Mouse (Mus musculus): ENCODE results near the gene Olfr283. TPM values are rescaled to one million over a fixed set of nuclear protein-coding genes. Genes with fewer than 3 reads are reported as not detected.
"Not testable (repeated sequence)": the region's sequence is repeated elsewhere in the genome, so short reads cannot be mapped to it uniquely, and the experiment has no call there.

Gene Olfr283
- polyA plus RNA-seq (2016; fragmentation: Nextera tagmentation; extraction: Ambion mirVana): not detected in 2 replicates

DNA sequence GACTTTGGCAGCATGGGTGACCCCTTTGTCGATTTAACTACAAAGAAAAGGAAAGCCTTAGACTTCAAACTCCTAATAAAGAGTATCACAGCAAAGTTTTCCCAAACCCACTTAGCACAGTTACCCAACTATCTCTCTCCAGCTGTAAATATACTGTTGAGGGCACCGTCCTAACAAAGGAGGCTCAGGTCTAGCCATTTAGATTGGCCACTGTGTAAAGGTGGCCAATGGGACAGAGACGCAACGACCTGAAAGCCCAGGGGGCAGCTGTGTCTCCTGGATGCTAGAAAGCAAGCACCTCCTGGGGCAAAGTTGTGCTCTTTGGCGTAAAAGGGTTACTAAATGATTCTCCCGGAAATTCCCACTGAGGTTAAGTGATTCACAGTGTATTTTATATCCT lies at the start of gene Olfr283:
Gene Olfr283, minus strand, starts transcription at position 101 of the 400 bp plus-strand sequence.
- H3K36me3 ChIP-seq (replicated peaks): no peaks in the 10 kb centered on the region
- WGBS: 83% methylated on average over 6 of the region's 6 CpGs
- no peaks in the 10 kb centered on the region for H3K9me3 ChIP-seq
- no peak within 1 kb of the TSS for H3K4me3 ChIP-seq
- no peaks in the 10 kb centered on the region for H3K27me3 ChIP-seq (replicated peaks; ENCODE audit: low read depth, poor library complexity, severe bottlenecking)
- no peaks in the 10 kb centered on the region for H3K4me1 ChIP-seq
- DNase-seq (ENCODE audit: low spot score): no peak
- no peak within 1 kb of the TSS for H3K27ac ChIP-seq (replicated peaks)

DNA sequence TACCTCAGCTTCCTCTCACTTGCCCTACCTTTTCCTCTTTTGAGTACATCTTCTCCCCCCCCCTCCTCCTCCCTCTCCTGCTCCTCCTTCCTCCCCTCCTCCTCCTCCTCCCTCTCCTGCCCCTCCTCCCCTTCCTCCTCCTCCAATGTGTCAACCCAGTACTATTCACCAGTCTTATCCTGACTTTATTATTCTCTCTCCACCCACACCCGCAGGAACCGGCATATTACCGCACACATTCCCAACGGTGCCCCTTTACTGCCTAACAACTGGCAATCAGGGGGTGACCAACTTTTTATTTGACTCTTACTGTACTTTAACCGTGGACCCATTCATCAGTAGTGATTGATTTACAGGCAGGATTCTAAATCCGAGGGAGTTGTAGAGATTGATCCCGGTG lies 44.4 kb upstream of the Olfr283 start:
- DNase-seq (ENCODE audit: low spot score): no peak
- H3K36me3 ChIP-seq (replicated peaks): no peaks in the 10 kb centered on the region
- no peaks in the 10 kb centered on the region for H3K9me3 ChIP-seq
- 91% methylated on average over 7 of the region's 7 CpGs for WGBS
- no peaks in the 10 kb centered on the region for H3K27me3 ChIP-seq (replicated peaks; ENCODE audit: low read depth, poor library complexity, severe bottlenecking)
- H3K4me1 ChIP-seq: peaks cover 30% of the 10 kb centered on the region
- peak overlapping the region; percentile 65; the same call in 1 of the 2 replicates for H3K27ac ChIP-seq (replicated peaks)
- no peak overlapping the region for H3K4me3 ChIP-seq

DNA sequence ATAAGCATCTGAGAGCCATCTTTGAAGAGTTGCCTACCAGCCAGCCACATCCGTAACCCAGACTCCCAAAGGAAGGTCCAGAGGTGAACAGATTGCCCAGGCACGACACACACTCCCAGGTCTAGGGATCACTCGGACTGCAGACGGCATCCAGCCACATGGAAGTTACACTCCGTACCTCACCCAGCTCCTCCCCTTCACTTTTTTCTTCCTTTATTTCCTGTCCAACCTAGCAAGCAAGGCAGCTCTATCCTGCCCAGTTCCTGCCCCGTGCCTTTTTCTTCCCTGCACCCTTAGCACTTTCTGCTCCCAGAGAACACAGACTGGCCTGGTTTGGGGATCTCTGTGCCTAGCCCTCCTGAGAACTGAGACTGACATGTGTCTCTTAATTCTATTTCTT lies 44.0 kb upstream of the Olfr283 start:
- no peaks in the 10 kb centered on the region for H3K9me3 ChIP-seq
- H3K27me3 ChIP-seq (replicated peaks; ENCODE audit: low read depth, poor library complexity, severe bottlenecking): no peaks in the 10 kb centered on the region
- no peak overlapping the region for H3K4me3 ChIP-seq
- WGBS: 52% methylated on average over 6 of the region's 6 CpGs
- no peak for DNase-seq (ENCODE audit: low spot score)
- peak overlapping the region; percentile 65 for H3K27ac ChIP-seq (replicated peaks)
- H3K4me1 ChIP-seq: peaks cover 30% of the 10 kb centered on the region
- H3K36me3 ChIP-seq (replicated peaks): no peaks in the 10 kb centered on the region

DNA sequence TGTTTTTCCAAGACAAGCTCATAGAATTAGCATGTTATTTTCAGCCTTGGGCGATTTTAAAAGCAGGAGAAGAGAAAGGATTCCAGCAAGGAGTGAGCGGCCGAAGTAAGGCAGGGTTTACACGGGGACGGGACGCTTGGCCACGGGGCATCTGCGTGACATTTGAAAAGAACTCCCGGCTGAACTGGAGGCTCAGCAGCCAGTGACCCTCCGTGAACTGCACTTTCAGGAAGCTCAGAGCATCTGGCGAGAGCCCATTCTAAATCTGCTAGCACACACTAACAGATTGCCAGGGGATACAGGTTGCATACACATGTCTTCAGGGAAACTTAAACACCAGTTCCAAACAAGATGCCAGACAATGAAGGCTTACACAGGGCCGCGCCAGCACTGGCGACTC lies 43.6 kb upstream of the Olfr283 start:
- Histone ChIP-seq H3K36me3 (replicated peaks) (no peaks in the 10 kb centered on the region), H3K27me3 (replicated peaks; ENCODE audit: low read depth, poor library complexity, severe bottlenecking) (no peaks in the 10 kb centered on the region), H3K4me1 (peaks cover 30% of the 10 kb centered on the region), H3K9me3 (no peaks in the 10 kb centered on the region), H3K4me3 (no peak overlapping the region), H3K27ac (replicated peaks) (peak overlapping the region; percentile 65)
- 61% methylated on average over 14 of the region's 14 CpGs for WGBS
- peak; percentile 31 for DNase-seq (ENCODE audit: low spot score)

DNA sequence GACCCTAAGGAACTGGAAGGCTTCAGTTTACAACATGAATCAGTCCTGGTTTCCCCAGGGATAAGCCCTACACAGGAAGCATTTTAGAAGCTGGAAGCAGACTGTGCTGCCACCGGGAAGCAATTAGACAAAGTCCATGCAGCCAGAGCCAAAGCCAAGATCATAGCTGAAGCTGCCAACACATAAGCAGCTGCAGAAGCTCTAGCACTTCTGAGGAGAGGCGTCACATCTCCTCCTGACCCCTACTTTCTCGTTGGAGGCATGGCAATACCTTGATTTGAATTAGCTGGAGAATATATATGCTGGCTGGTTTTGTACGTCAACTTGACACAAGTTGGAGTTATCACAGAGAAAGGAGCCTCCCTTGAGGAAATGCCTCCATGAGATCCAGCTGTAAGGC lies 40.2 kb upstream of the Olfr283 start:
- no peaks in the 10 kb centered on the region for H3K36me3 ChIP-seq (replicated peaks)
- H3K27me3 ChIP-seq (replicated peaks; ENCODE audit: low read depth, poor library complexity, severe bottlenecking): no peaks in the 10 kb centered on the region
- no peak overlapping the region for H3K4me3 ChIP-seq
- H3K9me3 ChIP-seq: no peaks in the 10 kb centered on the region
- H3K4me1 ChIP-seq: peaks cover 30% of the 10 kb centered on the region
- WGBS: 52% methylated on average over 4 of the region's 4 CpGs
- peak; percentile 28 for DNase-seq (ENCODE audit: low spot score)
- no peak overlapping the region for H3K27ac ChIP-seq (replicated peaks)

DNA sequence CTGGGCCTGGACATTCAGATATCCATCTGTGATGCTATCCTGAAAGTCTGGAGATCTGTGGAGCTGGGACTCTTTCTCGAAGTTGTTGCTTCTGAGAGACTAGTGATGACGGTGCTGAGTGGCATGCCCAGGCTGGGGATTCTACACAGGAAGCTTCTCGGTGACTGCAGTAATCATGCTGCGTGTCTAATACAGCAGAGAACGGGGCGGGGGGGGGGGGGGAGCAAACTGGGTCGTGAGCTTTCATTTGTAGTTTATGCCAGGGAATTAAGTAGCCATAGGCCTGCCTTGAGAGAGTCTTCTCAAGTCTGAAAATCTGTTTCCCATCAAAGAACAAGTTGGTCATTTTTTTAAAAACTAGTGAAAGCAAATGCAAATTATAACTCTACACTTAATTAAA lies 37.4 kb upstream of the Olfr283 start:
- peaks cover 13% of the 10 kb centered on the region for H3K4me1 ChIP-seq
- no peaks in the 10 kb centered on the region for H3K9me3 ChIP-seq
- 70% methylated on average over 7 of the region's 7 CpGs for WGBS
- no peak overlapping the region for H3K27ac ChIP-seq (replicated peaks)
- H3K4me3 ChIP-seq: no peak overlapping the region
- H3K27me3 ChIP-seq (replicated peaks; ENCODE audit: low read depth, poor library complexity, severe bottlenecking): no peaks in the 10 kb centered on the region
- no peak for DNase-seq (ENCODE audit: low spot score)
- H3K36me3 ChIP-seq (replicated peaks): no peaks in the 10 kb centered on the region

DNA sequence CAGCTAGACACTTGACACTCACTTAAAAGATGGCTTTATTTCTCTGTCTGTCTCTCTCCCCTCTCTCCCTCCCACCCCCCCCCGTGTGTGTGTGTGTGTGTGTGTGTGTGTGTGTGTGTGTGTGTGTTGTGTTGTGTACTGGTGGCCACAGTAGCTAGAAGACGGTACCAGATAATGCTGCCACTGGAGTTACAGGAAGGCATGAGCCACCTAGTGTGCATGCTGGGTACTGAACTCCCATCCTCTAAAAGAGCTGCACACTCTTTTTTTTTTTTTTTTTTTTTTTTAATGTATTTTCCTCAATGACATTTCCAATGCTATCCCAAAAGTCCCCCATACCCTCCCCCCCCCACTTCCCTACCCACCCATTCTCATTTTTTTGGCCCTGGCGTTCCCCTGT lies 36.5 kb upstream of the Olfr283 start:
- not testable (repeated sequence) for H3K36me3 ChIP-seq (replicated peaks); H3K27ac ChIP-seq (replicated peaks); H3K9me3 ChIP-seq; H3K27me3 ChIP-seq (replicated peaks; ENCODE audit: low read depth, poor library complexity, severe bottlenecking); H3K4me3 ChIP-seq
- WGBS: 57% methylated on average over 2 of the region's 3 CpGs
- H3K4me1 ChIP-seq: peaks cover 13% of the 10 kb centered on the region
- DNase-seq (ENCODE audit: low spot score): peak; percentile 21

DNA sequence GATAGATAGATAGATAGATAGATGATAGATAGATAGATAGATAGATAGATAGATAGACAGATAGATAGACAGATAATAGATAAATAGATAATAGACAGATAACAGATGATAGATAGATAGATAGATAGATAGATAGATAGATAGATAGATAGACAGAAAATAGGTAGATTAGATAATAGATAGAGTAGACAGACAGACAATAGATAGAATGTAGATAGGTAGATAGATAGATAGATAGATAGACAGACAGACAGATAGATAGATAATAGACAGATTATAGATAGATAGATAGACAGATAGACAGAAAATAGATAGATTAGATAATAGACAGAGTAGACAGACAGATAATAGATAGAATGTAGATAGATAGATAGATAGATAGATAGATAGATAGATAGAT lies 36.1 kb upstream of the Olfr283 start:
- DNase-seq (ENCODE audit: low spot score); H3K9me3 ChIP-seq; H3K27ac ChIP-seq (replicated peaks); H3K27me3 ChIP-seq (replicated peaks; ENCODE audit: low read depth, poor library complexity, severe bottlenecking); H3K36me3 ChIP-seq (replicated peaks); H3K4me3 ChIP-seq: not testable (repeated sequence)
- peaks cover 13% of the 10 kb centered on the region for H3K4me1 ChIP-seq

DNA sequence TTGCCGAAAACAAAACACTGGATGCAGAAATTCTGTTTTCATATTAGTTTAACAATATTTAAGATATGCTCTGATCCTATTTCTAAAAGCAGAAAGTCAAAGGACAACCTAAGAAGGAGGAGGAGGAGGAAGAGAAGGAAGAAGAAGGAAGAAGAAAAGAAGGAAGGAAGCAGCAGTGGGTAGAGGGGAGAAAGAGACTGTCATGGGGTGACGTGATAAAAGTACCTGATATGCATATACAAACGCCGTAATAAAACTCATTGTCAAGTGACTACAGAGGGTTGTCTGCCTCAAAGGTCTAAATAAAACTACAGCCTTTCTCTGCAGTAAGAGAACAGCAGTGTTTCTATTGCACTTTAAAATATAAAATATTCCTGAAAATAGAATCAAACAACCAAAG lies 35.2 kb upstream of the Olfr283 start:
- Histone ChIP-seq H3K27me3 (replicated peaks; ENCODE audit: low read depth, poor library complexity, severe bottlenecking) (no peaks in the 10 kb centered on the region), H3K27ac (replicated peaks) (no peak overlapping the region), H3K4me1 (peaks cover 8% of the 10 kb centered on the region), H3K4me3 (no peak overlapping the region), H3K36me3 (replicated peaks) (no peaks in the 10 kb centered on the region), H3K9me3 (no peaks in the 10 kb centered on the region)
- WGBS: 82% methylated on average over 4 of the region's 4 CpGs
- no peak for DNase-seq (ENCODE audit: low spot score)

DNA sequence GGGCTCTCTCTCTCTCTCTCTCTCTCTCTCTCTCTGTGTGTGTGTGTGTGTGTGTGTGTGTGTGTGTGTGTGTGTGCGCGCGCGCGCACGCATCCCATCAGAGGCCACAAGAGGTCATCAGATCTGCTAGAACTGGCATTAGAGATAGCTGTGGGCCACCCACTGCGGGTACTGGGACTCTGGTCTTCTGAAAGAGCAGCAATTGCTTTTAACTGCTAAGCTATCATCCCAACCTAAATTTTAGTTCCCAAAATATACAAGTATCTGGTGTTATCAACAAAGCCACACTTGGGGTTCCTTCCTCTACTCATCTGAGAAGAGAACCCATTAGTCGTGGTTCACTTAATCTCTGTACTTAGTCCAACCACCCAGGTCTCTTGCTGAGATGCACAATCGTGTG lies 29.5 kb upstream of the Olfr283 start:
- DNase-seq (ENCODE audit: low spot score): no peak
- 94% methylated on average over 9 of the region's 9 CpGs for WGBS
- Histone ChIP-seq H3K9me3 (no peaks in the 10 kb centered on the region), H3K36me3 (replicated peaks) (no peaks in the 10 kb centered on the region), H3K4me3 (no peak overlapping the region), H3K27ac (replicated peaks) (no peak overlapping the region), H3K4me1 (no peaks in the 10 kb centered on the region), H3K27me3 (replicated peaks; ENCODE audit: low read depth, poor library complexity, severe bottlenecking) (no peaks in the 10 kb centered on the region)

DNA sequence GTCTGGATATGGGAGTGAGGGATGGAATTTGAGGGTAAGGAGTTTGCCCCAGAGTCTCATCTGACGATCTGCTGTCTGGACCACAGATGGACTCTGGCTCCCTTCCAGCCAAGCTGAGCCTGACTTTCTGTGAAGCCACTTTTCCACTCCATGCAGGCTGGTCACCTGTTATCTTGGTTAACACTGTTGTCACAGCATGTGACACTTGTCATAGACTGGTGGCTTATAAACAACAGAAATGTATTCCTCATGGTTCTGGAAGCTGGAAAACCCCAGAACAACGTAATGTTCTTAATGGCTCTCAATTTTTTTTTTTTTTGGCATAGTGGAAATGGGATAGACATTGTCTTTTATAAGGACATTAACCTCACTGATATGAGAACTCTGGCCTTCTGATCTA lies 28.9 kb upstream of the Olfr283 start:
- WGBS: 91% methylated on average over 2 of the region's 2 CpGs

DNA sequence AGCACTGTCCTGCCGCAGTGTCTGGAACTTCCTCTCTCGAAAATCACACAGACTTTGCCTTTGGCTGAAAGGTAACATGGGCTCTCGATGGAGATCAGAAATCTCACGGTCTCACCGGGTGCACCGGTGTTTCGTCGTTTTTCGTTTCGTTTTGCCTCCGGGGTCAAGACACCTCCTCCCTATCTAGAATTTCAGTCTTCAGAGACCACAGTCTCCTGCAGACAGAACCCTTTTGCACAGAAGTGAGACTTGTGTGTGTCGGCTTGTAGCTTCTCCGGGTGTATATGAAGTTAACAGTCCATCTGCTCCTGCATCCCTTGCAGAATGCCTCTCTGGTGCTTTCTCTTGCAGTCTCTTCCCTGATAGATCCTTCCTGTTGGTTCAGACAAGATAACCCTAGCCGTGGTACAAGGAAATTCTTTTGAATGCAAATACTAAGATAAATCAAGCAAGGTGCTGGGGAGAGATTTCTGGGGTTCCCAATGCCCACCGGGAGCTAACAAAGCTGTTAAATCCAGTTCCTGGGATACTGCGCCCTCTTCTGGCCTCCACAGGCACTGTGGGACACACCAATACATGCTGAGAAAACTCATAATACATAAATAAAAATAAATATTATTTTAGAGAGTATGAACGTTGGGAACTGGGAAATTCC lies 27.8 kb upstream of the Olfr283 start:
- Histone ChIP-seq H3K27ac (replicated peaks) (no peak overlapping the region), H3K4me3 (no peak overlapping the region), H3K27me3 (replicated peaks; ENCODE audit: low read depth, poor library complexity, severe bottlenecking) (no peaks in the 10 kb centered on the region), H3K4me1 (no peaks in the 10 kb centered on the region), H3K36me3 (replicated peaks) (no peaks in the 10 kb centered on the region), H3K9me3 (no peaks in the 10 kb centered on the region)
- no peak for DNase-seq (ENCODE audit: low spot score)
- 73% methylated on average over 17 of the region's 17 CpGs for WGBS

More for the DNA sequence above, 28.9 kb upstream of the Olfr283 start:
- no peak for DNase-seq (ENCODE audit: low spot score)
- no peaks in the 10 kb centered on the region for H3K9me3 ChIP-seq
- H3K4me3 ChIP-seq: no peak overlapping the region
- no peaks in the 10 kb centered on the region for H3K27me3 ChIP-seq (replicated peaks; ENCODE audit: low read depth, poor library complexity, severe bottlenecking)
- H3K36me3 ChIP-seq (replicated peaks): no peaks in the 10 kb centered on the region
- no peak overlapping the region for H3K27ac ChIP-seq (replicated peaks)
- H3K4me1 ChIP-seq: no peaks in the 10 kb centered on the region

DNA sequence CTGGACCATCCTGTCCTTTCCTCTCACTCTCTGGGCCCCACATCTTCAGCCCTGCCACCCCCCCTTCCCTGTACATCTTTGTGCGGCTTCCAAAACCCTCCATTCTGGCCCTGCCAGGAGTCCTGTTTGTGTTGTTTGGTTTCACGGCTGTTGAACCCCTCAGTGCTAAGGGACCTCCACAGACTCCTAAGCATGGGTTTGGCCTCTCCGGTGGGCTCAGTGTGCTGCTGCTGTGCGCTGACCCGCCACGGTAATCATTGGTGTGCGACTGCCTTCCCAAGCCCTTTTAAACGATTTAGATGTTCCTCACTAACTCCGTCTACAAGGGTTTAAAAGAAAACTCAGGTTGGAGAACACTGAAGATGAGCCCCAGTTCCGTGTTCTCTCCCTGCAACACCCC lies 21.6 kb upstream of the Olfr283 start:
- Histone ChIP-seq H3K27ac (replicated peaks) (no peak overlapping the region), H3K36me3 (replicated peaks) (no peaks in the 10 kb centered on the region), H3K4me1 (no peaks in the 10 kb centered on the region), H3K9me3 (no peaks in the 10 kb centered on the region), H3K4me3 (no peak overlapping the region), H3K27me3 (replicated peaks; ENCODE audit: low read depth, poor library complexity, severe bottlenecking) (no peaks in the 10 kb centered on the region)
- DNase-seq (ENCODE audit: low spot score): no peak
- 87% methylated on average over 10 of the region's 10 CpGs for WGBS
